Mouse (Mus musculus) B cell, adult 67 days (primary cell): ENCODE results near the gene Adamts2. TPM values are rescaled to one million over a fixed set of nuclear protein-coding genes. Genes with fewer than 3 reads are reported as not detected.

Experiments
- total RNA-seq, 2 experiments: library from RNA; stranded (reverse); gene quantifications; 4 replicates each; pipeline ENCODE4 v1.2.4; 2023

The Adamts2 gene
- total RNA-seq = not detected

GRCm38 (mm10) chr11:50601641-50602355, at the start of gene Adamts2:
TSS of gene Adamts2 (plus strand) at chr11:50602084.

DNA sequence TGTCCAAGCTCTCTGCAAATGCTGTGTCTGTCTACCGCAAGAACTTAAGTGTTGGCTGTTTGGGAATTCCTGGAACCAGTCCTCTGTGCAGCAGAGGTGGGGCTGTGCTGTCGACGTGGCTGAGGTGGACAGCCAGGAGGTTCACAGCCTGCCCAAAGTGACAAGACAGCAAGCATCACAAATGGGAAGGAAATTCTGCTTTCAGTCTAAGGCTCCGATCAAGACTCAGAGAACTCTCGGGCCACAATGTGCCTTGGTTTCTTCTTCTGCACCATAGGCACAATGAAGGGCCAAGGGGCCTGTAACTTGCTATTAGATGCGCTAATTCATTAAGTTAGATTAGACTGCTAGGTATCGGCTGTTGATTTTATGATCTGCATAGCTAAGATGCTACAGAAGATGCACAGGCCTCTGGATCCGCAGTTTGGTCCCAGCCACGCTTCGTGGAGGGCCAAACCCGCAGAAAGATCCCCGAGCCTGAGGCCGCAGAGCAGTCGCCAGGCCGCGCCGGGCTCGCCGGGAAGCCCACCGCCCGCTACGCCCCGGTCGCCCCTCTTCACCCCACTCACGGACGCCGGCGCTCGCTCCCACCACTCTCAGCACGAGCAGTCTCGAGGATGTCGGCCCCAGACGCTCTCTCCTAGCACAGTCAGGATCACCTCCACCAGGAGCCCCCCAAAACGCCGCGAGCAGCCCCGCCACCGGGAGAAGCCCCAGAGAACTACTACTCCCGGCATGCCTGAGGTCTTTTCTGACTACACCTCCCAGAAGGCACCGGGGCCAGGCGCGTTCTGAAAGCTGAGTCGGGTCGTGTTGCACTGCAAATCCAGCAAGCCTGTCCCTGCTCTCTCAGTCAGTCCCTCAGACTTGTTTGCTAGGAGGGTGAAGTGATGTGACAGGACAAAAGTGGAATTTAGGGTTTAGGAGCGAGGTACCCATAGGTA, 225.4 kb downstream of the Adamts2 start, which contains the start of gene Zfp354c:
Gene Zfp354c (minus strand): TSS at position 715 of the 944 bp plus-strand sequence.

DNA sequence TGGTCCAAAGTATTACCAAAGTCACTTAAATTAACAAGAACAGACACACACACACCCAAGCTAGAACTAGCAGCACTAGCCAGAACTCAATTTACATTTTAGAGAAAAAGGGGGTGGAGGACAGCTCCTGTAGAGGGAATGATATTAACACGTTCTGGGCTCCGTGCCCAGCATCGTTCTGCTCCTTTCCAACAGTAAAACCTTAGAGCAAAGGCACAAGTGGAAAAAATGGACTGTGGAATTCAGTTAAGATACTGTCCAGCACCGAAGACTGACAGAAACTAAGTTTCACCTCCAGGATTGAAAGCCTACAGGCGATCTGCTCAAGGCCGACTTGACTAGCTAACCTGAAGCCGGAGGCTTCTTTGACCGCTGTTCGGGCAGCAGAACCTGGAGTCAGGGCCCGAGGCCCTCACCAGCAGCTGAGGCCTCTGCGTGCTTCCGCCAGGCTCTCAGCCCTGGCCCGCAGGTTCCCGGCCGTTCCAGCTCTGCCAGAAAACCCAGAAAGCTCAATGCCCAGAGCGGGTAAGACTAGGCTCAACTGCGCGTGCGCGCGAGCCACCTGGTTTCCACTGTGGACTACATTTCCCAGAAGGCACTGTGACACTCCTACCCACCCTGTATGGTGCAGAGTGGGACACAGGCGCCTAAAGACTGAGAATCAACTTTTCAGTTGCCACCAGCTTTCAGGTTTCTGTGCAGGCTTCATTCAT, 239.3 kb downstream of the Adamts2 start, which contains the start of gene Zfp879:
Gene Zfp879 (minus strand): TSS at position 530 of the 713 bp plus-strand sequence.

GRCm38 (mm10) chr11:50850177-50850735, 248.4 kb downstream of the Adamts2 start, which contains the start of gene Grm6:
TSS of gene Grm6 (plus strand) at chr11:50850685.

Other genes starting within 250 kb of the Adamts2 start
- gene Cby3, start 247.6 kb upstream of the Adamts2 start, total RNA-seq = not detected
- 1,000 to 10,000 TPM; 1,113 to 1,181 TPM for gene Hnrnph1, start 225.1 kb upstream of the Adamts2 start, total RNA-seq
- gene Rufy1, start 171.0 kb upstream of the Adamts2 start, total RNA-seq = 10 to 100 TPM; 56.2 to 56.9 TPM
- 10 to 100 TPM in 1 of 2 experiments, 1 to 10 TPM in 1; 8.3 to 10.1 TPM for gene Zfp354c, start 225.6 kb downstream of the Adamts2 start, total RNA-seq
- gene Zfp879, start 239.5 kb downstream of the Adamts2 start, total RNA-seq = under 1 TPM in 1 of 2 experiments, not detected in 1; 0.58 TPM
- 10 to 100 TPM; 41.7 to 44.7 TPM for gene Grm6, start 248.6 kb downstream of the Adamts2 start, total RNA-seq